24 mouse cellular contexts compared by ENCODE assay signal in the genomic region with DNA sequence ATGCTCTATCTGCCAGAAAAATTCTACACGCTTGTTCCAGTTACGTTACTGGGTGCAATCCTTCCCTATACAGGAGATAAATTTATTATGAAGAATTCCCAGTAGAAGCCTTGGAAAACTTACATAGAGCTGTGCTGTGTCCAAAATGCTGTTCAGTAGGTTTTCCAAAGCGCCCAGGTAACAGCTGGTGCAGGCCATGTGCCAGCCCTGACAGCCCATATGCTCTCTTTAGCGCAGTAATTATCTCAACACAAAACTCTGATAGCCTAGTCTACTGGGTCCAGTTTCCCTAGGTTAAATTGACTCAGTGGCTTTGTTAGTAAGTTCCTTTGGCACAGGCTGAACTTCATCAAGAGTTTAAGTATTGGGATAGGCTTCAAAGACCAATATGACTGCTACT.
DNase-seq lines count a peak whose midpoint lies in the region; ATAC-seq lines count a peak whose summit lies in the region.
"Had no signal": no experiment of that assay in that cellular context is flagged by ENCODE, and none has a peak within 500 bp of the region (broad histone marks: within the 10 kb centered on the region; RNA-seq: fewer than 3 reads in every experiment).

No protein-coding gene starts in this region.

- H3K36me3 ChIP-seq in hindbrain, embryonic 15.5 days = no peaks in the 10 kb centered on the region
- H3K36me3 ChIP-seq in hindbrain, embryonic 12.5 days = no peaks in the 10 kb centered on the region
- no peaks in the 10 kb centered on the region for H3K36me3 ChIP-seq in neural tube, embryonic 13.5 days
- H3K36me3 ChIP-seq: embryonic facial prominence, embryonic 12.5 days; heart, embryonic 15.5 days; limb, embryonic 12.5 days; liver, embryonic 12.5 days had no signal

- H3K4me3 ChIP-seq in hindbrain, embryonic 15.5 days = no peak overlapping the region
- no peak overlapping the region for H3K4me3 ChIP-seq in hindbrain, embryonic 12.5 days
- no peak overlapping the region for H3K4me3 ChIP-seq in neural tube, embryonic 13.5 days
- H3K4me3 ChIP-seq: embryonic facial prominence, embryonic 12.5 days; erythroblast, embryonic 14.5 days; heart, adult 2 months; heart, embryonic 15.5 days; limb, embryonic 12.5 days; liver, embryonic 12.5 days had no signal

- no peaks in the 10 kb centered on the region for H3K9me3 ChIP-seq in hindbrain, embryonic 15.5 days
- no peaks in the 10 kb centered on the region for H3K9me3 ChIP-seq in hindbrain, embryonic 12.5 days (replicated peaks)
- H3K9me3 ChIP-seq in neural tube, embryonic 13.5 days = no peaks in the 10 kb centered on the region
- H3K9me3 ChIP-seq: embryonic facial prominence, embryonic 12.5 days; heart, embryonic 15.5 days; limb, embryonic 12.5 days; liver, embryonic 12.5 days had no signal

- peak; percentile 75 for ATAC-seq in hindbrain, embryonic 15.5 days (ENCODE audit: low FRiP score, low read depth)
- ATAC-seq in hindbrain, embryonic 12.5 days (ENCODE audit: low FRiP score) = no peak
- 0 out of 2 replicates have a peak, but pooled peaks have one; percentile 61 for ATAC-seq in neural tube, embryonic 13.5 days (ENCODE audit: low read depth)
- ATAC-seq: CD4-positive, CD25-positive, alpha-beta regulatory T cell, adult 4 months; intestine, embryonic 16.5 days; liver, embryonic 12.5 days; midbrain, embryonic 16.5 days; Patski had no signal

- H3K4me2 ChIP-seq in hindbrain, embryonic 15.5 days = no peak overlapping the region
- H3K4me2 ChIP-seq in hindbrain, embryonic 12.5 days (replicated peaks) = no peak overlapping the region
- H3K4me2 ChIP-seq in neural tube, embryonic 13.5 days = no peak overlapping the region
- H3K4me2 ChIP-seq: embryonic facial prominence, embryonic 12.5 days; heart, embryonic 15.5 days; limb, embryonic 12.5 days; liver, embryonic 12.5 days had no signal

- peaks cover 5% of the 10 kb centered on the region for H3K4me1 ChIP-seq in hindbrain, embryonic 15.5 days (replicated peaks)
- 0 out of 2 replicates have a peak, but pooled peaks cover 6% of the 10 kb centered on the region for H3K4me1 ChIP-seq in hindbrain, embryonic 12.5 days
- H3K4me1 ChIP-seq in neural tube, embryonic 13.5 days (replicated peaks) = peaks cover 27% of the 10 kb centered on the region
- H3K4me1 ChIP-seq: embryonic facial prominence, embryonic 12.5 days; heart, embryonic 15.5 days; liver, embryonic 12.5 days had no signal

- H3K27me3 ChIP-seq in hindbrain, embryonic 15.5 days = no peaks in the 10 kb centered on the region
- H3K27me3 ChIP-seq in hindbrain, embryonic 12.5 days = no peaks in the 10 kb centered on the region
- no peaks in the 10 kb centered on the region for H3K27me3 ChIP-seq in neural tube, embryonic 13.5 days
- H3K27me3 ChIP-seq: embryonic facial prominence, embryonic 12.5 days; heart, embryonic 15.5 days; limb, embryonic 12.5 days; liver, embryonic 12.5 days had no signal

- WGBS in hindbrain, embryonic 15.5 days = 74% methylated on average over 4 of the region's 4 CpGs
- WGBS in hindbrain, embryonic 12.5 days = 89% methylated on average over 4 of the region's 4 CpGs
- 56% methylated on average over 4 of the region's 4 CpGs for WGBS in neural tube, embryonic 13.5 days

- DNase-seq in cerebellum, adult 18-20 months = peak; percentile 16 to 22
- DNase-seq in cerebellum, adult 11 months = no peak
- DNase-seq in neural tube, embryonic 10.5 days (ENCODE audit: extremely low spot score, low spot score) = no peak
- DNase-seq in adipocyte (ENCODE audit: low spot score) = no peak
- DNase-seq: adrenal gland, postnatal 10 days; gastrocnemius, postnatal 25 days; heart, adult 2 months; heart, postnatal 4 days; kidney, postnatal 36 days; lung, adult 2 months; lung, postnatal 36 days; thymus, postnatal 25 days had no signal

- no peak overlapping the region for H3K9ac ChIP-seq in hindbrain, embryonic 15.5 days
- no peak overlapping the region for H3K9ac ChIP-seq in hindbrain, embryonic 12.5 days
- no peak overlapping the region for H3K9ac ChIP-seq in neural tube, embryonic 13.5 days
- H3K9ac ChIP-seq: embryonic facial prominence, embryonic 12.5 days; heart, embryonic 15.5 days; limb, embryonic 12.5 days; liver, embryonic 12.5 days had no signal

- H3K27ac ChIP-seq in hindbrain, embryonic 15.5 days (replicated peaks) = no peak overlapping the region
- no peak overlapping the region for H3K27ac ChIP-seq in hindbrain, embryonic 12.5 days
- H3K27ac ChIP-seq in neural tube, embryonic 13.5 days (replicated peaks) = 0 out of 2 replicates have a peak overlapping the region, but pooled peaks have one; percentile 38
- H3K27ac ChIP-seq: embryonic facial prominence, embryonic 12.5 days; heart, adult 2 months; heart, embryonic 15.5 days; limb, embryonic 12.5 days; liver, embryonic 12.5 days had no signal

Comparison
In these comparisons a context has a peak if more than half of its experiments do, and no peak if none do; other contexts are left out.
1. DNase-seq: peak in cerebellum, adult 18-20 months (2 of 2); none in cerebellum, adult 11 months (single experiment), neural tube, embryonic 10.5 days (single experiment) and adipocyte (single experiment).